ENCODE assay signal across 16 mouse cellular contexts in the genomic region with DNA sequence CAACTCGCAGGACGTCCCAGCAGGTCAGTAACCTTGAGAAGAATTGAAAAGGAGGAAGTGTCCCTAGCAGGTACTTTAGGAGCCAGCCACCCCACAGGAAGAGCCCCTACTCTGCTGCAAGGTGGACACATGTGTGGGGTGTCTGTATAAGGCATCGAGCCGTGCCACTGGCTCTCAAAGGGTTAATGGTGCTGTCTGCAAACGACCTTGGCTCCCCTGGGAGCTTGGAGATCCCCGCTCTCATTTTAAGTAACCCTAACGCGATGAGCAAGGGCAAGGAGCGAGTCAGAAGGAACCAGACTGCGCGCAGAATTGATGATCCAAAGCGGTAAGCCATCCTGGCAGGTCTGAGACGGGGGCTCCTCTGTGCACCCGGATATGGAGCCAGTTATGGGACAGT. TPM values are rescaled to one million over a fixed set of nuclear protein-coding genes. Genes with fewer than 3 reads are reported as not detected.
DNase-seq lines count a peak whose midpoint lies in the region; ATAC-seq and TF ChIP-seq lines count a peak whose summit lies in the region.
"Had no signal": no experiment of that assay in that cellular context is flagged by ENCODE, and none has a peak within 500 bp of the region (broad histone marks: within the 10 kb centered on the region; RNA-seq: fewer than 3 reads in every experiment).

No protein-coding gene starts in this region.

- no peak overlapping the region for H3K27ac ChIP-seq in kidney, embryonic 14.5 days (ENCODE audit: low read depth, low read length)
- H3K27ac ChIP-seq in stomach, embryonic 15.5 days: no peak overlapping the region
- no peak overlapping the region for H3K27ac ChIP-seq in stomach, postnatal 0 days (replicated peaks)
- H3K27ac ChIP-seq in hindbrain, embryonic 14.5 days: no peak overlapping the region
- H3K27ac ChIP-seq: liver, embryonic 14.5 days had no signal

- H3K4me2 ChIP-seq in kidney, embryonic 14.5 days (replicated peaks; ENCODE audit: low read depth, low read length): peak overlapping the region; percentile 27
- 0 out of 2 replicates have a peak overlapping the region, but pooled peaks have one; percentile 16 for H3K4me2 ChIP-seq in stomach, embryonic 15.5 days
- no peak overlapping the region for H3K4me2 ChIP-seq in stomach, postnatal 0 days (replicated peaks; ENCODE audit: low read depth)
- no peak overlapping the region for H3K4me2 ChIP-seq in hindbrain, embryonic 14.5 days (replicated peaks)

- H3K36me3 ChIP-seq in kidney, embryonic 14.5 days (ENCODE audit: control insufficient read depth, insufficient read depth, low read length): no peaks in the 10 kb centered on the region
- no peaks in the 10 kb centered on the region for H3K36me3 ChIP-seq in stomach, embryonic 15.5 days
- no peaks in the 10 kb centered on the region for H3K36me3 ChIP-seq in stomach, postnatal 0 days (ENCODE audit: control insufficient read depth, insufficient read depth, low read length)
- no peaks in the 10 kb centered on the region for H3K36me3 ChIP-seq in hindbrain, embryonic 14.5 days (replicated peaks; ENCODE audit: control insufficient read depth, insufficient read depth)

- no peaks in the 10 kb centered on the region for H3K9me3 ChIP-seq in kidney, embryonic 14.5 days (ENCODE audit: control insufficient read depth, low read length)
- H3K9me3 ChIP-seq in stomach, embryonic 15.5 days: no peaks in the 10 kb centered on the region
- H3K9me3 ChIP-seq in stomach, postnatal 0 days (ENCODE audit: control insufficient read depth, low read length): no peaks in the 10 kb centered on the region
- no peaks in the 10 kb centered on the region for H3K9me3 ChIP-seq in hindbrain, embryonic 14.5 days (ENCODE audit: control insufficient read depth, low read length)

- TF ChIP-seq EP300 in stomach, postnatal 0 days (optimal IDR thresholded peaks at IDR 0.05): no peak

- TF ChIP-seq CTCF in stomach, postnatal 0 days (IDR thresholded peaks at IDR 0.05; ENCODE audit: low read depth): no peak

- H3K4me1 ChIP-seq in kidney, embryonic 14.5 days (ENCODE audit: control insufficient read depth, insufficient read depth, low read length): no peaks in the 10 kb centered on the region
- no peaks in the 10 kb centered on the region for H3K4me1 ChIP-seq in stomach, embryonic 15.5 days
- no peaks in the 10 kb centered on the region for H3K4me1 ChIP-seq in stomach, postnatal 0 days (replicated peaks; ENCODE audit: control insufficient read depth, insufficient read depth)
- no peaks in the 10 kb centered on the region for H3K4me1 ChIP-seq in hindbrain, embryonic 14.5 days (replicated peaks; ENCODE audit: control insufficient read depth, insufficient read depth, low read length)

- 15% methylated on average over 14 of the region's 14 CpGs for WGBS in kidney, embryonic 14.5 days
- 25% methylated on average over 14 of the region's 14 CpGs for WGBS in stomach, embryonic 15.5 days
- 28% methylated on average over 14 of the region's 14 CpGs for WGBS in stomach, postnatal 0 days
- 27% methylated on average over 14 of the region's 14 CpGs for WGBS in hindbrain, embryonic 14.5 days

- no peak overlapping the region for H3K4me3 ChIP-seq in kidney, embryonic 14.5 days (ENCODE audit: low read length)
- H3K4me3 ChIP-seq in stomach, embryonic 15.5 days (replicated peaks): no peak overlapping the region
- H3K4me3 ChIP-seq in stomach, postnatal 0 days (ENCODE audit: low read depth, low read length): no peak overlapping the region
- H3K4me3 ChIP-seq in hindbrain, embryonic 14.5 days (replicated peaks; ENCODE audit: low read length): no peak overlapping the region

- ATAC-seq in kidney, embryonic 14.5 days (ENCODE audit: low FRiP score, low TSS enrichment): no peak
- no peak for ATAC-seq in stomach, embryonic 15.5 days (ENCODE audit: insufficient read depth, low FRiP score, low read depth)
- ATAC-seq in stomach, postnatal 0 days (ENCODE audit: low FRiP score, low TSS enrichment): no peak
- ATAC-seq in hindbrain, embryonic 14.5 days (ENCODE audit: low FRiP score): no peak
- ATAC-seq: activated CD4-positive, CD25-positive, alpha-beta regulatory T cell, adult 4 months; intestine, embryonic 16.5 days had no signal

- H3K9ac ChIP-seq in kidney, embryonic 14.5 days (ENCODE audit: low read depth, low read length): no peak overlapping the region
- no peak overlapping the region for H3K9ac ChIP-seq in stomach, embryonic 15.5 days
- H3K9ac ChIP-seq in stomach, postnatal 0 days (ENCODE audit: low read length): no peak overlapping the region
- H3K9ac ChIP-seq in hindbrain, embryonic 14.5 days: 0 out of 2 replicates have a peak overlapping the region, but pooled peaks have one; percentile 5
- H3K9ac ChIP-seq: liver, embryonic 14.5 days had no signal

- peaks cover 4% of the 10 kb centered on the region; the same call in 1 of the 2 replicates for H3K27me3 ChIP-seq in kidney, embryonic 14.5 days (ENCODE audit: control insufficient read depth, insufficient read depth, low read length)
- H3K27me3 ChIP-seq in stomach, embryonic 15.5 days (replicated peaks): peaks cover 5% of the 10 kb centered on the region; the same call in 1 of the 2 replicates
- H3K27me3 ChIP-seq in stomach, postnatal 0 days (ENCODE audit: control insufficient read depth, insufficient read depth, low read length): no peaks in the 10 kb centered on the region; the same call in 1 of the 2 replicates
- no peaks in the 10 kb centered on the region for H3K27me3 ChIP-seq in hindbrain, embryonic 14.5 days (ENCODE audit: control insufficient read depth, insufficient read depth, low read length)

- DNase-seq in kidney, postnatal 14 days: no peak
- DNase-seq in stomach, postnatal 0 days (ENCODE audit: low spot score): no peak
- no peak for DNase-seq in hindbrain, embryonic 14.5 days (ENCODE audit: low spot score)
- DNase-seq in gastrocnemius, postnatal 36 days: no peak
- DNase-seq in right cerebral cortex, postnatal 36 days (ENCODE audit: low spot score in 2 of 2): no peak
- DNase-seq: cerebellum, postnatal 25 days; gastrocnemius, postnatal 25 days; heart, postnatal 10 days; left cerebral cortex, postnatal 4 days; lung, postnatal 10 days; right cerebral cortex, postnatal 4 days had no signal

- intact Hi-C loops in gastrocnemius, postnatal 36 days (cut with DNase I): no loop called here

RNA-seq across cellular contexts. Expression of a gene that starts 24.7 kb away (rescaled TPM):
- 8.2 and 9.7 TPM in 2 replicates for polyA plus RNA-seq in kidney, embryonic 14.5 days (2014; fragmentation: Nextera tagmentation; extraction: Ambion mirVana)
- 13.9 and 14.8 TPM in 2 replicates for polyA plus RNA-seq in stomach, embryonic 15.5 days (2015; fragmentation: Nextera tagmentation; extraction: Ambion mirVana)
- 11.8 and 13.6 TPM in 2 replicates for polyA plus RNA-seq in stomach, postnatal 0 days (2015; fragmentation: Nextera tagmentation; extraction: Ambion mirVana)
- polyA plus RNA-seq in hindbrain, embryonic 14.5 days (2014; fragmentation: Nextera tagmentation; extraction: Ambion mirVana): 7.0 and 7.1 TPM in 2 replicates
- 1 to 10 TPM; 8.1 to 9.5 TPM for total RNA-seq in gastrocnemius, postnatal 36 days (2021)

Comparison
In these comparisons a context has a peak if more than half of its experiments do, and no peak if none do; other contexts are left out.
1. H3K4me2 ChIP-seq: peak in kidney, embryonic 14.5 days (single experiment) and stomach, embryonic 15.5 days (single experiment); none in stomach, postnatal 0 days (single experiment) and hindbrain, embryonic 14.5 days (single experiment).